Mouse (Mus musculus): Measurements from ENCODE around the gene Krtap5-3. TPM values are rescaled to one million over a fixed set of nuclear protein-coding genes. Genes with fewer than 3 reads are reported as not detected.
"Not testable (repeated sequence)": the region's sequence is repeated elsewhere in the genome, so short reads cannot be mapped to it uniquely, and the experiment has no call there.

Gene Krtap5-3
- not detected in 2 replicates for polyA plus RNA-seq (2015; fragmentation: Nextera tagmentation; extraction: Ambion mirVana)

GRCm38 (mm10) chr7:142201064-142201463 is at the start of gene Krtap5-3:
Gene Krtap5-3 (plus strand): TSS chr7:142201364.
- 65% methylated on average over 1 of the region's 1 CpGs for WGBS

DNA sequence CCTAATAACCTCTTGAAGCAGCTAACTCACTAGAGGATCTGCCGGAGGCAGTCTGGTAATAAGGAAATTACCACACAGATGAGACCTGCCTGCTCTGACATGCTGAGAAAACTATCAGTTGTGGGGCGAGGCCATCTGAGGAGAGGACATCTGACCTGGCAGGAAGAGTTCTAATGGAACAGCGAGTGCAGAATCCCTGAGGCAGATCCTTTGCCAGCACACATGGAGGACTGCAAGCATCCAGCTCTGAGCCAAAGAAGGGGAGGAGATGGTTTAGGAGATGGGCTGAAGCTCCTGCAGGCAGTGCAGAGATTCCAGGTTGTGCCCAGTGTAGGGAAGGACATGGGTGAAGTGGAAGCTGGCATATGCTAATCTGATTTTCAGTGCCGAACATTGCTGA is 49.0 kb upstream of the Krtap5-3 start:
- H3K4me3 ChIP-seq (ENCODE audit: low read length): no peak overlapping the region
- H3K9ac ChIP-seq (ENCODE audit: low read depth, low read length): no peak overlapping the region
- 79% methylated on average over 4 of the region's 4 CpGs for WGBS
- H3K4me2 ChIP-seq (ENCODE audit: low read depth, low read length): no peak overlapping the region
- no peaks in the 10 kb centered on the region for H3K4me1 ChIP-seq (ENCODE audit: control insufficient read depth, insufficient read depth, low read length)
- no peaks in the 10 kb centered on the region for H3K9me3 ChIP-seq (ENCODE audit: control insufficient read depth, low read length)
- H3K36me3 ChIP-seq (ENCODE audit: control insufficient read depth, insufficient read depth, low read length): no peaks in the 10 kb centered on the region
- no peak overlapping the region for H3K27ac ChIP-seq (ENCODE audit: low read length)
- no peak for ATAC-seq
- H3K27me3 ChIP-seq (replicated peaks; ENCODE audit: control insufficient read depth, insufficient read depth, low read length): no peaks in the 10 kb centered on the region

More at GRCm38 (mm10) chr7:142201064-142201463, at the start of gene Krtap5-3:
- H3K27me3 ChIP-seq (replicated peaks; ENCODE audit: control insufficient read depth, insufficient read depth, low read length): peaks cover 2% of the 10 kb centered on the region; the same call in 1 of the 2 replicates
- H3K4me3 ChIP-seq (ENCODE audit: low read length): no peak within 1 kb of the TSS
- H3K4me2 ChIP-seq (ENCODE audit: low read depth, low read length): no peak within 1 kb of the TSS
- H3K9ac ChIP-seq (ENCODE audit: low read depth, low read length): no peak within 1 kb of the TSS
- no peaks in the 10 kb centered on the region for H3K4me1 ChIP-seq (ENCODE audit: control insufficient read depth, insufficient read depth, low read length)
- no peaks in the 10 kb centered on the region for H3K9me3 ChIP-seq (ENCODE audit: control insufficient read depth, low read length)
- no peak for ATAC-seq
- H3K27ac ChIP-seq (ENCODE audit: low read length): no peak within 1 kb of the TSS
- no peaks in the 10 kb centered on the region for H3K36me3 ChIP-seq (ENCODE audit: control insufficient read depth, insufficient read depth, low read length)

- no peak overlapping the region for H3K27ac ChIP-seq (ENCODE audit: low read length)
Observed at GRCm38 (mm10) chr7:142155308-142155707, 45.9 kb upstream of the Krtap5-3 start.

GRCm38 (mm10) chr7:142157013-142157412 is 44.2 kb upstream of the Krtap5-3 start, which contains the start of gene Gm29735:
Gene Gm29735 (minus strand): TSS chr7:142157113.
- H3K4me2 ChIP-seq (ENCODE audit: low read depth, low read length); H3K4me1 ChIP-seq (ENCODE audit: control insufficient read depth, insufficient read depth, low read length); H3K4me3 ChIP-seq (ENCODE audit: low read length); H3K27ac ChIP-seq (ENCODE audit: low read length); H3K27me3 ChIP-seq (replicated peaks; ENCODE audit: control insufficient read depth, insufficient read depth, low read length); H3K36me3 ChIP-seq (ENCODE audit: control insufficient read depth, insufficient read depth, low read length); ATAC-seq; H3K9me3 ChIP-seq (ENCODE audit: control insufficient read depth, low read length); H3K9ac ChIP-seq (ENCODE audit: low read depth, low read length): not testable (repeated sequence)
- 37% methylated on average over 2 of the region's 2 CpGs for WGBS

More at GRCm38 (mm10) chr7:142155308-142155707, 45.9 kb upstream of the Krtap5-3 start:
- ATAC-seq: no peak
- Histone ChIP-seq H3K27me3 (replicated peaks; ENCODE audit: control insufficient read depth, insufficient read depth, low read length) (no peaks in the 10 kb centered on the region), H3K4me2 (ENCODE audit: low read depth, low read length) (no peak overlapping the region), H3K9ac (ENCODE audit: low read depth, low read length) (no peak overlapping the region), H3K36me3 (ENCODE audit: control insufficient read depth, insufficient read depth, low read length) (no peaks in the 10 kb centered on the region), H3K9me3 (ENCODE audit: control insufficient read depth, low read length) (no peaks in the 10 kb centered on the region), H3K4me3 (ENCODE audit: low read length) (no peak overlapping the region), H3K4me1 (ENCODE audit: control insufficient read depth, insufficient read depth, low read length) (no peaks in the 10 kb centered on the region)
- WGBS: 41% methylated on average over 1 of the region's 1 CpGs

- no peak overlapping the region for H3K4me2 ChIP-seq (ENCODE audit: low read depth, low read length)
- no peak overlapping the region for H3K4me3 ChIP-seq (ENCODE audit: low read length)
- H3K9ac ChIP-seq (ENCODE audit: low read depth, low read length): no peak overlapping the region
- no peaks in the 10 kb centered on the region for H3K4me1 ChIP-seq (ENCODE audit: control insufficient read depth, insufficient read depth, low read length)
- no peak for ATAC-seq
- H3K9me3 ChIP-seq (ENCODE audit: control insufficient read depth, low read length): no peaks in the 10 kb centered on the region
- no peaks in the 10 kb centered on the region for H3K27me3 ChIP-seq (replicated peaks; ENCODE audit: control insufficient read depth, insufficient read depth, low read length)
- WGBS: 94% methylated on average over 3 of the region's 3 CpGs
- no peak overlapping the region for H3K27ac ChIP-seq (ENCODE audit: low read length)
- no peaks in the 10 kb centered on the region for H3K36me3 ChIP-seq (ENCODE audit: control insufficient read depth, insufficient read depth, low read length)
Observed at GRCm38 (mm10) chr7:142159366-142159765, 41.8 kb upstream of the Krtap5-3 start.

DNA sequence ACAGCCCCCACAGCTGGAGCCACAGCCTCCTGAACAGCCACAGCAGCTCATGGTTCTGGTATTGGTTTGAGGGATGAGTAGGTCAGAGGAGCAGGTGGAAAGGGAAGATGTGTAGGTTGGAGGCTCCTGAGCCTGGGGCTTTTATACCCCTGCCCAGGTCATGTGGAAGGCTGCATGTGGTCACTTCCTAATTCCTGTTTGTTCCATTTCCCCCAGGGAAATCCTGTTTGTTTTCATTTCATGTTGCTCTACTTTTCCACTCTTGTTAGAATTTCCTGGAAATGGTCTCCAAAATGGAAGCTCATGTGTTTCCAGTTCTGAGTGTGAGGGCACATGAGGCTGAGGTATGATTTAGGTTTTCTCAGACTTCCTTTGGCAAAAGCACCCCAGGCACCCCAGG is 35.5 kb upstream of the Krtap5-3 start, which contains the start of gene Gm4553:
Gene Gm4553 (minus strand): TSS at position 101 of the 400 bp plus-strand sequence.
- not testable (repeated sequence) for H3K27me3 ChIP-seq (replicated peaks; ENCODE audit: control insufficient read depth, insufficient read depth, low read length); H3K4me1 ChIP-seq (ENCODE audit: control insufficient read depth, insufficient read depth, low read length); H3K4me2 ChIP-seq (ENCODE audit: low read depth, low read length); H3K27ac ChIP-seq (ENCODE audit: low read length); H3K4me3 ChIP-seq (ENCODE audit: low read length); H3K36me3 ChIP-seq (ENCODE audit: control insufficient read depth, insufficient read depth, low read length); H3K9ac ChIP-seq (ENCODE audit: low read depth, low read length); H3K9me3 ChIP-seq (ENCODE audit: control insufficient read depth, low read length); ATAC-seq

DNA sequence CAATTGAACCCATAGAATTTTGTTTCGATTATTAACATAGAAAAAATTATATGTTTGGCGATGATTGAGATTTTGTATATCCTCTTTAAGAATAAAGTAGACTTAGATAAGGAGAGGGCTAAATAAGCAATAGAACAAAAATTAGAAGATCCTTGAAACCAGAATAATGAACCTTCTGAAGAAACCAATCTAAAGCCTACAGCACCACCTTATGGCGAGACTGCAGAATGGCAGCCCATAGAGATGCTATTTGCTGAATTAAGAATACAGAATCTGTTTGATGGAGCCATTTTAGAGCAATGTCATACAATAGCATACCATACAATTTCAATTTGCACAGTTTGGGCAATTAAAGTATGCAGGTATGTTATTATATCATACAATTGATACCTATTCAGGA is 31.3 kb upstream of the Krtap5-3 start:
- no peaks in the 10 kb centered on the region for H3K4me1 ChIP-seq (ENCODE audit: control insufficient read depth, insufficient read depth, low read length)
- no peak overlapping the region for H3K27ac ChIP-seq (ENCODE audit: low read length)
- H3K4me3 ChIP-seq (ENCODE audit: low read length): no peak overlapping the region
- H3K4me2 ChIP-seq (ENCODE audit: low read depth, low read length): no peak overlapping the region
- H3K27me3 ChIP-seq (replicated peaks; ENCODE audit: control insufficient read depth, insufficient read depth, low read length): no peaks in the 10 kb centered on the region
- no peak for ATAC-seq
- no peak overlapping the region for H3K9ac ChIP-seq (ENCODE audit: low read depth, low read length)
- WGBS: 50% methylated on average over 3 of the region's 3 CpGs
- H3K36me3 ChIP-seq (ENCODE audit: control insufficient read depth, insufficient read depth, low read length): no peaks in the 10 kb centered on the region
- H3K9me3 ChIP-seq (ENCODE audit: control insufficient read depth, low read length): no peaks in the 10 kb centered on the region

GRCm38 (mm10) chr7:142175905-142176304 is 25.3 kb upstream of the Krtap5-3 start, which contains the start of gene Krtap5-2:
Gene Krtap5-2 (minus strand): TSS chr7:142176005.
- not testable (repeated sequence) for H3K9ac ChIP-seq (ENCODE audit: low read depth, low read length); ATAC-seq; H3K27ac ChIP-seq (ENCODE audit: low read length); H3K4me2 ChIP-seq (ENCODE audit: low read depth, low read length); H3K4me1 ChIP-seq (ENCODE audit: control insufficient read depth, insufficient read depth, low read length); H3K9me3 ChIP-seq (ENCODE audit: control insufficient read depth, low read length); H3K4me3 ChIP-seq (ENCODE audit: low read length); H3K36me3 ChIP-seq (ENCODE audit: control insufficient read depth, insufficient read depth, low read length); H3K27me3 ChIP-seq (replicated peaks; ENCODE audit: control insufficient read depth, insufficient read depth, low read length)

GRCm38 (mm10) chr7:142178685-142179084 is 22.5 kb upstream of the Krtap5-3 start:
- 76% methylated on average over 1 of the region's 1 CpGs for WGBS
- no peak overlapping the region for H3K4me3 ChIP-seq (ENCODE audit: low read length)
- H3K9me3 ChIP-seq (ENCODE audit: control insufficient read depth, low read length): no peaks in the 10 kb centered on the region

DNA sequence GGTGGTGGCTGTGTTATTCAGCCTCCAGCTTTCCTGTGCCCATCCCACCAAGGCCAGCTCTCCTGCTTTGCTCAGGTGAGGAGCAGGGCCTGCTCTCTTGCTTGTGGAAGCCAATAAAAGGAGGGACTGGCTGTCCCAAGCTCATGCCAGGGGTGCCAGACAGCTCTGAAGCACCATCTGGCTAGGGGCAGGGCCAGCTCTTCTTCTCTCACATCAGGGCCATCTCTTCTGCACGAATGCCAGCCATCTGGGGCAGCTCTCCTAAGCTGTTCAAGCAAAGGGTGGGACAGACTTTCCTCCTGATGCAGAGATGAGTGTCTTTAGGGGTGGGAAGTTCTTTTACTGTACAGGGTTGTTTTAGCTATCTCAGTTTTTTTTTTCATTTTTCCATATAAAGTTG is 20.1 kb upstream of the Krtap5-3 start:
- H3K27me3 ChIP-seq (replicated peaks; ENCODE audit: control insufficient read depth, insufficient read depth, low read length): no peaks in the 10 kb centered on the region
- ATAC-seq: no peak

More at GRCm38 (mm10) chr7:142178685-142179084, 22.5 kb upstream of the Krtap5-3 start:
- H3K27me3 ChIP-seq (replicated peaks; ENCODE audit: control insufficient read depth, insufficient read depth, low read length): no peaks in the 10 kb centered on the region
- no peak for ATAC-seq
- no peaks in the 10 kb centered on the region for H3K36me3 ChIP-seq (ENCODE audit: control insufficient read depth, insufficient read depth, low read length)
- no peak overlapping the region for H3K4me2 ChIP-seq (ENCODE audit: low read depth, low read length)
- H3K4me1 ChIP-seq (ENCODE audit: control insufficient read depth, insufficient read depth, low read length): no peaks in the 10 kb centered on the region
- no peak overlapping the region for H3K27ac ChIP-seq (ENCODE audit: low read length)
- H3K9ac ChIP-seq (ENCODE audit: low read depth, low read length): no peak overlapping the region

More for the DNA sequence above, 20.1 kb upstream of the Krtap5-3 start:
- Histone ChIP-seq H3K4me3 (ENCODE audit: low read length) (no peak overlapping the region), H3K9me3 (ENCODE audit: control insufficient read depth, low read length) (no peaks in the 10 kb centered on the region), H3K4me2 (ENCODE audit: low read depth, low read length) (no peak overlapping the region), H3K4me1 (ENCODE audit: control insufficient read depth, insufficient read depth, low read length) (no peaks in the 10 kb centered on the region), H3K36me3 (ENCODE audit: control insufficient read depth, insufficient read depth, low read length) (no peaks in the 10 kb centered on the region), H3K9ac (ENCODE audit: low read depth, low read length) (no peak overlapping the region), H3K27ac (ENCODE audit: low read length) (no peak overlapping the region)
- WGBS: 60% methylated on average over 1 of the region's 1 CpGs

Data from intestine, embryonic 16.5 days (tissue).